Mouse (Mus musculus) lung, adult 18-20 months (tissue): Measurements from ENCODE around the gene Mettl27.
"Not testable (repeated sequence)": the region's sequence is repeated elsewhere in the genome, so short reads cannot be mapped to it uniquely, and the experiment has no call there.

ENCODE experiments used
- DNase-seq, 2 experiments: peaks; one replicate each; pipeline ENCODE4 v3.0.0; 2022; ENCODE audit warnings: mixed read lengths in 2 of 2

Mettl27 gene

GRCm38 (mm10) chr5:134959114-134959513 lies 26.9 kb downstream of the Mettl27 start:
- DNase-seq = no peak

GRCm38 (mm10) chr5:134960430-134960829 lies 28.3 kb downstream of the Mettl27 start:
- no peak for DNase-seq

DNA sequence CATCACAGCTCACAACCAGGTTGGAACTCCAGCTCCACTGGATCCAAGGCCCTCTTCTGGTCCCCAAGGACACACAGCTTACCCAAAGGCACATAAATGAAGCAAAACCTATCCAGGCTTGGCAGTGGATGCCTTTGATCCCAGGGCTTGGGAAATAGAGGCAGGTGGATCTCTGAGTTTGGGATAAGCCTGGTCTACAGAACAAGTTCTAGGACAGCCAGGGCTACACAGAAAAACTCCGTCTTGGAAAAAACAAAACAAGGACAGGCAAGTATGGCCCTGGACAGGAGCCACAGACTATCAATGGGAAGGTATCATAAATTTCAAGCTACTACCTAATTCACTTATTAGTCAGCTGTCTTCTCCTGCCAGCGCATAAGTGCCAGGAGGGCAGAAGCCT lies 29.4 kb downstream of the Mettl27 start:
- no peak for DNase-seq

DNA sequence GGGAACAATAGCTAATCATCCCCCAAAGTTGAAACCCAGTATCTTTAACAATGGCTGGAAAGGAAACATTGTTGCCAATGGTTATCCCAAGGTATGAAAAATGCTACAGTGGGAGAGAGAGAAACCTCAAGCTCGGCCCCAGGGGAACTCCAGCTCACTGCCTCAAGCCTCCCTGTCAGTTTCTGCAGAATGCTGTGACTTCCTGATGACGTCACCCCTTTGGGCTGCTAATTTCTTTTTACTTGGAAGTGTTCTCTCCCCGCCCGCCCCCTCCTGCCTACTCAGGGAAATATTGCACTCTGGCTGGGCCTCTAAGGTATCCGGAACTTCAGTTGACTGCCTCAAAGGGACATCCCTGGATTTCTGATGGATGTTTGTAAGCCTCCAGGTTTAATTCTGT lies 31.4 kb downstream of the Mettl27 start:
- peak; percentile 53 to 76 for DNase-seq

- DNase-seq = not testable (repeated sequence)
These were observed 32.5 kb downstream of the Mettl27 start for GRCm38 (mm10) chr5:134964655-134965054.

GRCm38 (mm10) chr5:134965473-134965851 lies 33.3 kb downstream of the Mettl27 start:
- DNase-seq = peak; percentile 70 to 84

- peak; percentile 69 to 79 for DNase-seq
These were observed 34.0 kb downstream of the Mettl27 start for GRCm38 (mm10) chr5:134965852-134966821.

GRCm38 (mm10) chr5:134967164-134967944 lies 35.2 kb downstream of the Mettl27 start:
- no peak for DNase-seq

GRCm38 (mm10) chr5:134970671-134971070 lies 38.5 kb downstream of the Mettl27 start:
- DNase-seq = no peak

- DNase-seq = no peak
These were observed 40.9 kb downstream of the Mettl27 start for GRCm38 (mm10) chr5:134973081-134973480.

DNA sequence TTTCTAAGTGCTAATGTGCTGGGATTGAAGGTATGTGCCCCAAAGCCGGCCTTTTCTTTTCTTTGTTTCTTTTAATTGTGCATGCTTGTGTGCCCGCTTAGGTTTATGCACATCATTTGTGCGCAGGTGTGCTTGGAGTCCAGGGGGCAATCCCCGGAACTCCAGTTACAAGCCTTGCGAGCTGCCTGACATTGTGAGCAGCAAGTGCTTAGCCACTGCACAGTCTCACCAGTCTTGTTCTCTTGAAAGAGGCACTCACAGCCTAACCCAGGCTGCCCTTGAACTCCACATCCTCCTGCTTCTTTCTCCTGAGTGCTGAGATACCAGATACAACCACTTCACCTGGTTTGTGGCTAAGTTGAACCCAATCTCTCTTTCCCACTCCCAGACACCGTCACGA lies 41.4 kb downstream of the Mettl27 start:
- peak in 1 of 2 experiments; percentile 55 for DNase-seq

GRCm38 (mm10) chr5:134974294-134974693 lies 42.1 kb downstream of the Mettl27 start:
- peak; percentile 49 to 70 for DNase-seq

DNA sequence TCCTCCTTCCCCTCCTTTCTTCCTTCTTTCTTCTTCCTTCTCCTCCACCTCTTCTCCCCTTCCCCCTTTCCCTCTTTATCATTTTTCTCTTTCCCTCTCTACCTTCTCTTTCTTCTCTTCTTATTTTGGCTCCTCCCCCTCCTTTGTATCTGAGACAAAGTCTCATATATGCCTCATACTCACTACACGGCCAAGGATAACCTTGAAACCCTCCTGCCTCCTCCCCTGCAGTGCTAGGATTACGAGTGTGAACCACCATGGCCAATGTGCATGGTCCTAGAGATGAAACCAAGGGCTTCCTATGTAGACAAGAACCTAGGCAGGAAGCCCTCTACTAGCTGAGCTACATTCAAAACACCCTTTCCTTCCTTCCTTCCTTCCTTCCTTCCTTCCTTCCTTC lies 42.8 kb downstream of the Mettl27 start:
- DNase-seq = no peak

- DNase-seq = peak in 1 of 2 experiments; percentile 21
These were observed 44.0 kb downstream of the Mettl27 start for GRCm38 (mm10) chr5:134976164-134976563.

- DNase-seq = no peak
These were observed 44.5 kb downstream of the Mettl27 start for GRCm38 (mm10) chr5:134976577-134977250.

- no peak for DNase-seq
These were observed 45.7 kb downstream of the Mettl27 start for GRCm38 (mm10) chr5:134977837-134978236.

DNA sequence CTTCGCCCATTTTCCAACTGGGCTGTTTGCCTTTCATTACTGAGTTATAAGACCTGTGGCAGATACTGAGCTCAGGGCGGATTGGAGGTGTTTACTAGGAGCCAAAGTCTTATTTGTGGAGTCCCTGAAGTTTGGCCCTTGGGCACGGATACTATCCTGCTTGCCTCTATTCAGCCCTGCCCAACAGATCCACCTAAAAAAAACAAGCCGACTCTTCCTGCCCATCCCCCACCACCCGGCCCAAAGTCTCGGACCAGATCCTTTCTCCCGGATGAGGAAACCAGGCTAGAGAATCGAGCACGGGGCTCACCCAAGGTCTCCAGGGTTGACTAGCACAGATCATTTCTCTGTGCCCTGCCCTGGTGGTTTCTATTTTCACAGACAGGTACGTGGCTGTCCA lies 49.0 kb downstream of the Mettl27 start:
- DNase-seq = no peak

- DNase-seq = no peak
These were observed 50.9 kb downstream of the Mettl27 start for GRCm38 (mm10) chr5:134983111-134983510.

- no peak for DNase-seq
These were observed 51.6 kb downstream of the Mettl27 start for GRCm38 (mm10) chr5:134983771-134984170.

GRCm38 (mm10) chr5:134985633-134986297 lies 53.6 kb downstream of the Mettl27 start, which contains the start of gene Cldn3:
TSS of gene Cldn3 (plus strand) at chr5:134986214.
- peak; percentile 92 to 95 for DNase-seq

- DNase-seq = peak in 1 of 2 experiments; percentile 60
These were observed 54.4 kb downstream of the Mettl27 start for GRCm38 (mm10) chr5:134986298-134987268.
